Mouse (Mus musculus): ENCODE data around the gene Cyp2a4. TPM values are rescaled to one million over a fixed set of nuclear protein-coding genes. Genes with fewer than 3 reads are reported as not detected.
"Not testable (repeated sequence)": the region's sequence is repeated elsewhere in the genome, so short reads cannot be mapped to it uniquely, and the experiment has no call there.

The Cyp2a4 gene
- polyA plus RNA-seq, 1 experiment from 2014 or later = not detected

- ATAC-seq (replicated peaks; ENCODE audit: extremely low read depth, insufficient read depth, low FRiP score) = not testable (repeated sequence)
- WGBS = 78% methylated on average over 5 of the region's 6 CpGs
Observed at GRCm38 (mm10) chr7:26356719-26357118, 49.8 kb downstream of the Cyp2a4 start.

More at GRCm38 (mm10) chr7:26356719-26357118, 49.8 kb downstream of the Cyp2a4 start:
- not testable (repeated sequence) for H3K9me3 ChIP-seq (replicated peaks; ENCODE audit: control insufficient read depth, low read length); H3K4me3 ChIP-seq (ENCODE audit: low read length); H3K27me3 ChIP-seq (ENCODE audit: control insufficient read depth, insufficient read depth, low read length); H3K36me3 ChIP-seq (ENCODE audit: control insufficient read depth, insufficient read depth); H3K9ac ChIP-seq (ENCODE audit: low read length); H3K4me2 ChIP-seq (ENCODE audit: low read depth, low read length); H3K4me1 ChIP-seq (ENCODE audit: control insufficient read depth, insufficient read depth, low read length); H3K27ac ChIP-seq (ENCODE audit: low read length)

Other genes starting within 250 kb of the Cyp2a4 start
- not detected in 2 replicates for gene Cyp2b13, start 245.7 kb upstream of the Cyp2a4 start, polyA plus RNA-seq (2015; fragmentation: Nextera tagmentation; extraction: Ambion mirVana)
- gene Cyp2b9, start 133.8 kb upstream of the Cyp2a4 start, polyA plus RNA-seq (2015; fragmentation: Nextera tagmentation; extraction: Ambion mirVana) = not detected in 2 replicates
- gene Vmn1r184, start 46.8 kb upstream of the Cyp2a4 start, polyA plus RNA-seq (2015; fragmentation: Nextera tagmentation; extraction: Ambion mirVana) = not detected in 2 replicates
- gene Nlrp9c, start 96.5 kb downstream of the Cyp2a4 start, polyA plus RNA-seq (2015; fragmentation: Nextera tagmentation; extraction: Ambion mirVana) = not detected in 2 replicates
- gene Nlrp4a, start 127.9 kb downstream of the Cyp2a4 start, polyA plus RNA-seq (2015; fragmentation: Nextera tagmentation; extraction: Ambion mirVana) = not detected in 2 replicates
- not detected in 2 replicates for gene Nlrp9a, start 227.9 kb downstream of the Cyp2a4 start, polyA plus RNA-seq (2015; fragmentation: Nextera tagmentation; extraction: Ambion mirVana)

Measured in heart, embryonic 16.5 days (tissue).